Mouse (Mus musculus) midbrain, embryonic 14.5 days (tissue): Measurements from ENCODE around the gene Zfp599. TPM values are rescaled to one million over a fixed set of nuclear protein-coding genes. Genes with fewer than 3 reads are reported as not detected.

ENCODE experiments used
- ATAC-seq: fragments of 200-750 bp; cut with Nextera tagmentation; 2 replicates; pipeline ENCODE4 v1.8.0; 2017; ENCODE audit warnings: moderate number of reproducible peaks, moderate library complexity; ENCODE audit not compliant: low FRiP score, low TSS enrichment
- DNase-seq: peaks from one replicate; pipeline ENCODE4 v3.0.0-alpha.2; 2015
- H3K27ac ChIP-seq: fragments of 300-500 bp; sonication (generic); replicated peaks from 2 replicates; pipeline ENCODE4 v1.5.1; 2014; ENCODE audit warnings: mild to moderate bottlenecking, low read depth, low read length, moderate library complexity
- H3K27me3 ChIP-seq: fragments of 300-500 bp; sonication (generic); 2 replicates; pipeline ENCODE4 v1.6.1; 2014; ENCODE audit warnings: low read length, control low read depth, mixed read lengths; ENCODE audit not compliant: control insufficient read depth, insufficient read depth
- H3K36me3 ChIP-seq: fragments of 300-500 bp; sonication (generic); 2 replicates; pipeline ENCODE4 v1.6.1; 2014; ENCODE audit warnings: low read length, control low read depth; ENCODE audit not compliant: control insufficient read depth, insufficient read depth
- H3K4me1 ChIP-seq: fragments of 300-500 bp; sonication (generic); 2 replicates; pipeline ENCODE4 v1.6.1; 2014; ENCODE audit warnings: mild to moderate bottlenecking, antibody characterized with exemption, low read length, control low read depth; ENCODE audit not compliant: control insufficient read depth, insufficient read depth
- H3K4me2 ChIP-seq: fragments of 300-500 bp; sonication (generic); 2 replicates; pipeline ENCODE4 v1.6.1; 2014; ENCODE audit warnings: mild to moderate bottlenecking, low read length, moderate library complexity
- H3K4me3 ChIP-seq: fragments of 300-500 bp; sonication (generic); replicated peaks from 2 replicates; pipeline ENCODE4 v1.5.1; 2014; ENCODE audit warnings: low read depth, low read length
- H3K9ac ChIP-seq: fragments of 300-500 bp; sonication (generic); replicated peaks from 2 replicates; pipeline ENCODE4 v1.6.1; 2014; ENCODE audit warnings: mild to moderate bottlenecking, low read length, moderate library complexity
- H3K9me3 ChIP-seq: fragments of 300-500 bp; sonication (generic); 2 replicates; pipeline ENCODE4 v1.6.1; 2016; ENCODE audit warnings: low read length, control low read depth, mixed read lengths; ENCODE audit not compliant: control insufficient read depth
- WGBS: fragments of 180-500 bp; shearing (Covaris S2); extraction: QIAGEN DNeasy Blood & Tissue Kit; methylation state at CpG from one replicate; pipeline ENCODE4 v1.1.7; 2014; 5-methylcytosine and 5-hydroxymethylcytosine counted together
- polyA plus RNA-seq: library from polyadenylated mRNA; unstranded; fragments of >200 nt; fragmentation: Nextera tagmentation; extraction: Ambion mirVana; gene quantifications from 2 replicates; pipeline ENCODE4 v1.2.1, GENCODE M21; 2014

Gene Zfp599
- polyA plus RNA-seq, 1 experiment from 2014 or later = 13.8 TPM

DNA sequence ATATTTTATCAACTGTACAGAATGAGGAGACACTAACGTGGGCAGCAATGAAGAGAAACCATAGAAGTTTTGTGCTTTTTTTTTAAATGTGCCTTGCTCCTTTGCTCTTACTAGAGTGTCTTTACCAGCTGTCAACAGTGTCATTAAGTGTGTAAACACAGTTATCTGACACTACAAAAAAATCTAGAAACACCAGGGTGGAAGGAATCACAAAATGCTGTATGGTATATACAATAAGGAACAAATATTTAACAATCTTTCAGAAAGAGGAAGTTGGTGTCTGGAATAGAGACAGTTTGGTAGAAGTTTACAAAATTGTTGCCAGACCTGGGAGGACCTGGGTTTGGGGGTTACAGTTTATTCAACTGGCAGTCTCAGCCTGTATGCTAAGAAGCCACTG, 1.9 kb upstream of the Zfp599 start:
- DNase-seq (no peak), ATAC-seq (no peak)
- Histone ChIP-seq H3K4me1 (0 out of 2 replicates have a peak, but pooled peaks cover 5% of the 10 kb centered on the region), H3K27ac (no peak overlapping the region), H3K9ac (no peak overlapping the region), H3K9me3 (no peaks in the 10 kb centered on the region), H3K27me3 (no peaks in the 10 kb centered on the region), H3K36me3 (peaks cover 6% of the 10 kb centered on the region; the same call in 1 of the 2 replicates), H3K4me3 (no peak overlapping the region), H3K4me2 (no peak overlapping the region)
- WGBS = 89% methylated on average over 1 of the region's 1 CpGs

GRCm38 (mm10) chr9:22260092-22260422, 362 bp upstream of the Zfp599 start:
- H3K4me1 ChIP-seq = 0 out of 2 replicates have a peak, but pooled peaks cover 5% of the 10 kb centered on the region
- H3K27me3 ChIP-seq = no peaks in the 10 kb centered on the region
- peak overlapping the region; percentile 72 for H3K4me3 ChIP-seq
- H3K27ac ChIP-seq = no peak overlapping the region
- DNase-seq (no peak), ATAC-seq (no peak)
- H3K9me3 ChIP-seq = peaks cover 9% of the 10 kb centered on the region
- peaks cover 17% of the 10 kb centered on the region for H3K36me3 ChIP-seq
- H3K9ac ChIP-seq = no peak overlapping the region; the same call in 1 of the 2 replicates
- WGBS = 33% methylated on average over 3 of the region's 3 CpGs
- peak overlapping the region; percentile 69 for H3K4me2 ChIP-seq

GRCm38 (mm10) chr9:22258784-22259183, 911 bp downstream of the Zfp599 start:
- H3K9me3 ChIP-seq = peaks cover 16% of the 10 kb centered on the region
- H3K4me3 ChIP-seq = peak overlapping the region; percentile 72
- peak overlapping the region; percentile 84 for H3K9ac ChIP-seq
- H3K27ac ChIP-seq = no peak overlapping the region
- H3K36me3 ChIP-seq = peaks cover 25% of the 10 kb centered on the region
- DNase-seq (no peak), ATAC-seq (no peak)
- H3K4me2 ChIP-seq = peak overlapping the region; percentile 69
- H3K27me3 ChIP-seq = no peaks in the 10 kb centered on the region
- 85% methylated on average over 8 of the region's 8 CpGs for WGBS
- H3K4me1 ChIP-seq = 0 out of 2 replicates have a peak, but pooled peaks cover 5% of the 10 kb centered on the region

DNA sequence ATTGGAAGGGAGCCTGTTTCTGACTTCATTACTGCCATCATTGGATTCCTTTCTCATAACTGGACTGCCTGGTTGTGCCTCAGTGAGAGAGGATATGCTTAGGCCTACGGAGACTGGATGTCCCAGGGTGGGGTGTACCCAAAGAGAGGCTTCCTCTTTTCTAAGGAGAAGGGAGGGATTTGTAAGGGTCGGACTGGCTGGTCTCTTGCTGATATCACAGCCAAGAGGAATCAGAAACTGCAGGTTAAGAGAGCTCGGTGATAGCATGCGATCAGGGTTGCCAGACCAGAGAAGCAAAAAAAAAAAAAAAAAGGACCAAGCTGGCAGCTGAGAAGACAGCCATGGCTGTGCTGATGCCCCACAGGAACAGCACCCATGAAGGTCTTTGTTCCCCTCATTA, 3.1 kb downstream of the Zfp599 start:
- Histone ChIP-seq H3K4me3 (no peak overlapping the region), H3K36me3 (peaks cover 43% of the 10 kb centered on the region), H3K27me3 (no peaks in the 10 kb centered on the region), H3K4me2 (no peak overlapping the region), H3K27ac (no peak overlapping the region), H3K4me1 (0 out of 2 replicates have a peak, but pooled peaks cover 5% of the 10 kb centered on the region), H3K9me3 (peaks cover 16% of the 10 kb centered on the region), H3K9ac (no peak overlapping the region)
- 94% methylated on average over 4 of the region's 4 CpGs for WGBS
- DNase-seq (no peak), ATAC-seq (no peak)

DNA sequence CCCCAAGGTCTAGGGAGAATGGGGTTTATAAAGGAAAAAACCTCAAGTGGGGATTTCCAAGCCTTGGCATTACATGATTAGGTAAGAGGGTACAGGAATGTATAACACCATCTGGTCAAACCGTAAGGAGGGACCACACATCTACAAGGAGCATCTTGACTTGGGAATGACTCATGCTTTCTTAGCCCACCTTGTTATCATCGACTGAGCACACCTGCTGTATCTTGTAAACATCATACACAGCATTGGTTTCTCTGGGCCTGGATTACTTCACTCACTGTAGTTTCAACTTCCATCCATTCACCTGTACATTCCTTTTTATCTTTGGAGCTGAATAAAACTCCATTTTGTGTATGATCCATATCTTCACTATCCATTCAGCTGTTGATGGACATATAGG, 15.5 kb downstream of the Zfp599 start:
- DNase-seq (no peak), ATAC-seq (no peak)
- WGBS = 93% methylated on average over 2 of the region's 2 CpGs
- Histone ChIP-seq H3K36me3 (peaks cover 50% of the 10 kb centered on the region), H3K4me3 (no peak overlapping the region), H3K9ac (no peak overlapping the region), H3K4me2 (no peak overlapping the region), H3K27ac (no peak overlapping the region), H3K9me3 (peaks cover 25% of the 10 kb centered on the region), H3K4me1 (no peaks in the 10 kb centered on the region), H3K27me3 (no peaks in the 10 kb centered on the region)

- H3K4me2 ChIP-seq = no peak overlapping the region
- DNase-seq = no peak
- H3K9ac ChIP-seq = no peak overlapping the region
- H3K36me3 ChIP-seq = peaks cover 40% of the 10 kb centered on the region
- ATAC-seq = no peak
- H3K27ac ChIP-seq = no peak overlapping the region
- WGBS = 94% methylated on average over 4 of the region's 4 CpGs
- H3K27me3 ChIP-seq = no peaks in the 10 kb centered on the region
- no peak overlapping the region for H3K4me3 ChIP-seq
- H3K9me3 ChIP-seq = no peaks in the 10 kb centered on the region
- no peaks in the 10 kb centered on the region for H3K4me1 ChIP-seq
Measured at GRCm38 (mm10) chr9:22240001-22240400, 19.7 kb downstream of the Zfp599 start.

GRCm38 (mm10) chr9:22230556-22230955, 29.1 kb downstream of the Zfp599 start:
- Histone ChIP-seq H3K9me3 (no peaks in the 10 kb centered on the region), H3K27ac (no peak overlapping the region), H3K4me3 (no peak overlapping the region), H3K4me2 (no peak overlapping the region), H3K9ac (no peak overlapping the region), H3K4me1 (no peaks in the 10 kb centered on the region), H3K36me3 (no peaks in the 10 kb centered on the region), H3K27me3 (no peaks in the 10 kb centered on the region)
- peak; percentile 5 for DNase-seq
- no peak for ATAC-seq

DNA sequence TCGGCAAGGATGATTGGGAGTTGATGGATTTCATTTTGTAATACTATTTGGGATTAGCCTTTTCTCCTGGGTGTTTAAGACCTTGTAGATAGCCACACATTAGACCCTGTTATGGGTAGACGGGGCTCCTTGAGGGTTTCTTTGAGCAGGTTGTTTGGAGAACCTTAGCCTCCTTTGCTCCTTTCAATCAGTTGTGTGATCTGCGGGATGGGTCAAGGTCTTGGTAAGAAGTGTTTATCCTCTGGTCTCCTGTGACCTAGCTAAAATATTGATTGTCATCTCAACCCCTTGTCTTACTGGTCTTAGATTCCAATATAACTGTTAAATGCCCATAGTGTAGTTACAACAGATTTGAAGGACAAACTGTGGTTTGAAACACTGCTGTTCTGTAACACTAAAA, 29.6 kb downstream of the Zfp599 start:
- Histone ChIP-seq H3K27ac (no peak overlapping the region), H3K36me3 (no peaks in the 10 kb centered on the region), H3K4me3 (no peak overlapping the region), H3K4me1 (no peaks in the 10 kb centered on the region), H3K9me3 (no peaks in the 10 kb centered on the region), H3K4me2 (no peak overlapping the region), H3K27me3 (no peaks in the 10 kb centered on the region), H3K9ac (no peak overlapping the region)
- DNase-seq = no peak
- 94% methylated on average over 3 of the region's 3 CpGs for WGBS
- no peak for ATAC-seq

- ATAC-seq = no peak
Measured at GRCm38 (mm10) chr9:22229386-22230026, 30.2 kb downstream of the Zfp599 start.

More at GRCm38 (mm10) chr9:22229386-22230026, 30.2 kb downstream of the Zfp599 start:
- Histone ChIP-seq H3K4me2 (no peak overlapping the region), H3K4me1 (no peaks in the 10 kb centered on the region), H3K9me3 (no peaks in the 10 kb centered on the region), H3K9ac (no peak overlapping the region), H3K4me3 (no peak overlapping the region), H3K27ac (no peak overlapping the region), H3K27me3 (no peaks in the 10 kb centered on the region), H3K36me3 (no peaks in the 10 kb centered on the region)
- no peak for DNase-seq
- WGBS = 94% methylated on average over 7 of the region's 7 CpGs
